Mouse (Mus musculus): ENCODE results near the gene Nubp2. TPM values are rescaled to one million over a fixed set of nuclear protein-coding genes. Genes with fewer than 3 reads are reported as not detected.

Nubp2 gene
- 10.4 and 58.7 TPM in 2 replicates for polyA plus RNA-seq (2012; ENCODE audit: low replicate concordance)

GRCm38 (mm10) chr17:24886134-24886931 is at the start of gene Nubp2, which contains the start of gene Spsb3:
Gene Nubp2, minus strand, starts transcription at chr17:24886349.
Gene Spsb3, plus strand, starts transcription at chr17:24886643.

DNA sequence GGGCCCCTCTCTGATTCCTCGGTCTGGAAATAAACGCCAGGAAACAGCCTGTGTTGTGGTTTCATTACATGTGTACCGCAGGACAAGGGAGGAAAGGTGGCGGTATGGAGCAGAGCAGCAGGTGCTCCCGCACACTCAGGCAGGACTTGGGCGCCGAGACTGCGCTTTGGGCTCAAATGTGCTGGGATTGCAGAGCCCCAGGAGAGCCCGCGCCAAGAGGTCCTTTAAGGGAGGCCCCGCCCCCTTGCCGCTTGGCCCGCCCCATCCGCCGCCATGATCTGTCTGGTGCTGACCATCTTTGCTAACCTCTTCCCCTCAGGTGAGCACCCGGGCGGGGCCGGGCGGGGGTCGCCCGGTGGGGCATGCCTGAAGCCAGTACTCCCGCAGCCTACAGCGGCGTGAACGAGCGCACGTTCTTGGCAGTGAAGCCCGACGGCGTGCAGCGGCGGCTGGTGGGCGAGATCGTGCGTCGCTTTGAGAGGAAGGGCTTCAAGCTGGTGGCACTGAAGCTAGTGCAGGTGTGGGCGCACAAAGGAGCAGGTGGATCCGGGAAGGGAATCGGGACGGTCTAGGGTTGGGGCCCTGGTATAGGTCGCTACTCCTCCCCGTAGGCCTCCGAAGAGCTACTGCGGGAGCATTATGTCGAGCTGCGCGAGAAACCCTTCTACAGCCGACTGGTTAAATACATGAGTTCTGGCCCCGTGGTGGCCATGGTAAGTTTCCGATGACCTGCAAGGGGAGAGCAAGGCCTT is 10.3 kb upstream of the Nubp2 start, which contains the start of gene Nme3:
Nme3 (plus strand) TSS at position 260 of the 752 bp plus-strand sequence.

DNA sequence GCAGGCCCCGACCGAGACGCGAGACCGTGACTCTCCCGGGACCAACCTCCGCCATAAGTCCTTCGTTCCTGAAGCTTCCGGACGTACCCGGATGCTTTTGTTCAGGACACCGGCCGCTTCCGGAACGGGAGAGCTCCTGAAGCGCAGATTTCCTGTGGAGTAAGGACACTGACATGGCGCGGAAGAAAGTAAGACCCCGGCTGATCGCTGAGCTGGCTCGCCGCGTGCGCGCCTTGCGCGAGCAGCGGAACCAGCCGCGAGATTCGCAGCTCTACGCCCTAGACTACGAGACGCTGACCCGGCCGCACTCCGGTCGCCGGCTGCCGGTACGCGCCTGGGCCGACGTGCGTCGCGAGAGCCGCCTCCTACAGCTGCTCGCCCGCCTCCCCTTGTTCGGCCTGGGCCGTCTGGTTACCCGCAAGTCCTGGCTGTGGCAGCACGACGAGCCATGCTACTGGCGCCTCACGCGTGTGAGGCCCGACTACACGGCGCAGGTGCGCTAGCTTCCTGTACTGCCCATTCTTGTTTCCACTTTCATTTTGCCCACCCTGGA is 8.9 kb upstream of the Nubp2 start, which contains the start of the genes Eme2 and Mrps34:
Eme2 (minus strand) TSS at position 93 of the 553 bp plus-strand sequence.
Mrps34 (plus strand) TSS at position 122 of the 553 bp plus-strand sequence.

DNA sequence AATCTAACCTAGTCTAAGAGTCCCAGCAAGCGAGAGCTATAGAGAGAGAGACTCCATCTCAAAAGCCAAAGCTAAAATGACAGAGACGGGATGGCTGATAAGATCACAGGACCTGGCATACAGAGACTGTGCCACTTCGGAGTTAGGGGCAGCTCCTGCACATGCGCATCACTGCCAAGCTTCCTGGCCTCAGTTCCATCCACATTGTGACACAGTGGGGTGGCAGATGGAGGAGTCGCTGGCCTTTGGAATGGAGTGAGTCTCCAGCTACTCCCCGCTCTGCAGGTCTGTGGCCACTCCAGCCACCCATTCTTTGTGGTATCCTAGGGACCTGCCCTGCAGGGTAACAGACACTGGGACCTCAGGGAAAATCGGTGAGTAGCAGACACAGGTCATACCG is 20.4 kb downstream of the Nubp2 start, which contains the start of gene Igfals:
Igfals (plus strand) TSS at position 222 of the 400 bp plus-strand sequence.

GRCm38 (mm10) chr17:24850065-24850772 is 35.9 kb downstream of the Nubp2 start, which contains the start of gene Fahd1:
Gene Fahd1, minus strand, starts transcription at chr17:24850364.

DNA sequence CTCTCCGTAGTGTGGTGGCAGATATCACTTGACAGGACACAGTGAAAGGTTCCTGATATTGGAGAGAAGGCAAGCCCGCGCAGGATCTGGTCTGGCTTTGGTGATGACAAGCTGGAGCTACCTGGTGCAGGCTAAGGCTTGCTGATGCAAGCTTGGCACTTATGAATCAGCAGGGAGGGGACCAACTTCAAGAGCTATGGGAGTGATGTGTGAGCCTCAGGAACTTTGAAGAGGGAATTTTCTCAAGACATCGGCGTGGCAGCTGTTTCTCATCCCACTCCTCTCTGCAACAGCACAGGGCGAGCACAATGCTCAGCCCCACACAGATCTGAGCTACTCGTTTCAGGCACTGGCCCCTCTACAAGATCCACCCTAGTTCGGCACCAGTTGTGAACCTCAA is 46.3 kb downstream of the Nubp2 start, which contains the start of gene Hagh:
Hagh (plus strand) TSS at position 302 of the 400 bp plus-strand sequence.

Other genes with a start within 250 kb of the Nubp2 start
- gene Slc9a3r2, start 236.0 kb downstream of the Nubp2 start, polyA plus RNA-seq (2012; ENCODE audit: low replicate concordance) = 3.8 and 6.4 TPM in 2 replicates
- gene Npw, start 227.9 kb downstream of the Nubp2 start, polyA plus RNA-seq (2012; ENCODE audit: low replicate concordance) = 0.36 and 0.52 TPM in 2 replicates
- 56.2 and 93.5 TPM in 2 replicates for gene Zfp598, start 216.7 kb downstream of the Nubp2 start, polyA plus RNA-seq (2012; ENCODE audit: low replicate concordance)
- gene Syngr3, start 196.4 kb downstream of the Nubp2 start, polyA plus RNA-seq (2012; ENCODE audit: low replicate concordance) = 0.15 and 0.24 TPM in 2 replicates
- 52.3 and 54.6 TPM in 2 replicates for gene Gfer, start 190.2 kb downstream of the Nubp2 start, polyA plus RNA-seq (2012; ENCODE audit: low replicate concordance)
- gene Noxo1, start 190.1 kb downstream of the Nubp2 start, polyA plus RNA-seq (2012; ENCODE audit: low replicate concordance) = 5.9 and 10.3 TPM in 2 replicates
- 8.7 and 12.3 TPM in 2 replicates for gene Tbl3, start 178.7 kb downstream of the Nubp2 start, polyA plus RNA-seq (2012; ENCODE audit: low replicate concordance)
- 0.16 and 0.36 TPM in 2 replicates for gene Rnf151, start 168.3 kb downstream of the Nubp2 start, polyA plus RNA-seq (2012; ENCODE audit: low replicate concordance)
- gene Rps2, start 168.2 kb downstream of the Nubp2 start, polyA plus RNA-seq (2012; ENCODE audit: low replicate concordance) = 42.1 and 88.6 TPM in 2 replicates
- gene Ndufb10, start 161.9 kb downstream of the Nubp2 start, polyA plus RNA-seq (2012; ENCODE audit: low replicate concordance) = 220 and 325 TPM in 2 replicates
- gene Rpl3l, start 158.5 kb downstream of the Nubp2 start, polyA plus RNA-seq (2012; ENCODE audit: low replicate concordance) = 0.31 and 0.38 TPM in 2 replicates
- 43.6 and 56.0 TPM in 2 replicates for gene Msrb1, start 149.7 kb downstream of the Nubp2 start, polyA plus RNA-seq (2012; ENCODE audit: low replicate concordance)
- 0.94 and 2.2 TPM in 2 replicates for gene Hs3st6, start 133.4 kb downstream of the Nubp2 start, polyA plus RNA-seq (2012; ENCODE audit: low replicate concordance)
- not detected in 2 replicates for gene Meiob, start 82.1 kb downstream of the Nubp2 start, polyA plus RNA-seq (2012; ENCODE audit: low replicate concordance)
- gene Hagh, start 46.2 kb downstream of the Nubp2 start, polyA plus RNA-seq (2012; ENCODE audit: low replicate concordance) = 27.6 and 69.0 TPM in 2 replicates
- 2.7 and 6.5 TPM in 2 replicates for gene Fahd1, start 36.0 kb downstream of the Nubp2 start, polyA plus RNA-seq (2012; ENCODE audit: low replicate concordance)
- gene Igfals, start 20.4 kb downstream of the Nubp2 start, polyA plus RNA-seq (2012; ENCODE audit: low replicate concordance) = 0.12 TPM in 1 of 2 replicates, not detected in the other
- 44.2 and 49.9 TPM in 2 replicates for gene Spsb3, start 294 bp upstream of the Nubp2 start, polyA plus RNA-seq (2012; ENCODE audit: low replicate concordance)
- gene Eme2, start 8.7 kb upstream of the Nubp2 start, polyA plus RNA-seq (2012; ENCODE audit: low replicate concordance) = 20.3 and 41.1 TPM in 2 replicates
- 40.1 and 50.8 TPM in 2 replicates for gene Mrps34, start 8.8 kb upstream of the Nubp2 start, polyA plus RNA-seq (2012; ENCODE audit: low replicate concordance)
- 19.9 and 39.7 TPM in 2 replicates for gene Nme3, start 10.2 kb upstream of the Nubp2 start, polyA plus RNA-seq (2012; ENCODE audit: low replicate concordance)
- gene Mapk8ip3, start 50.6 kb upstream of the Nubp2 start, polyA plus RNA-seq (2012; ENCODE audit: low replicate concordance) = 64.6 and 70.0 TPM in 2 replicates
- 9.7 and 10.8 TPM in 2 replicates for gene Jpt2, start 74.3 kb upstream of the Nubp2 start, polyA plus RNA-seq (2012; ENCODE audit: low replicate concordance)
- 13.8 and 42.6 TPM in 2 replicates for gene Cramp1l, start 129.4 kb upstream of the Nubp2 start, polyA plus RNA-seq (2012; ENCODE audit: low replicate concordance)
- gene Ift140, start 129.7 kb upstream of the Nubp2 start, polyA plus RNA-seq (2012; ENCODE audit: low replicate concordance) = 12.6 and 17.0 TPM in 2 replicates
- gene Tmem204, start 197.2 kb upstream of the Nubp2 start, polyA plus RNA-seq (2012; ENCODE audit: low replicate concordance) = 0.62 TPM in 1 of 2 replicates, not detected in the other
- 11.5 and 26.9 TPM in 2 replicates for gene Telo2, start 229.6 kb upstream of the Nubp2 start, polyA plus RNA-seq (2012; ENCODE audit: low replicate concordance)
- not detected in 2 replicates for gene Ptx4, start 234.4 kb upstream of the Nubp2 start, polyA plus RNA-seq (2012; ENCODE audit: low replicate concordance)
- 26.3 and 36.9 TPM in 2 replicates for gene Clcn7, start 247.0 kb upstream of the Nubp2 start, polyA plus RNA-seq (2012; ENCODE audit: low replicate concordance)

Measured in hematopoietic multipotent progenitor cell, adult 10-12 weeks (in vitro differentiated cells).